Mouse (Mus musculus) ES-Bruce4 (cell line): ENCODE results near the gene Trim63.

Experiments used
- CTCF ChIP-seq: IDR thresholded peaks from one replicate; pipeline ENCODE4 v1.8.1; 2011; ENCODE audit warnings: low read depth, low read length
- POLR2A ChIP-seq: IDR thresholded peaks from one replicate; pipeline ENCODE4 v1.8.1; 2011; ENCODE audit warnings: low read length; ENCODE audit not compliant: insufficient read depth

GRCm38 (mm10) chr4:134371316-134371855 is 56.5 kb downstream of the Trim63 start:
- no peak for TF ChIP-seq CTCF
- no peak for TF ChIP-seq POLR2A
